Mouse (Mus musculus) adrenal gland (tissue): ENCODE data around the gene Creld2.

Experiments used
- intact Hi-C: fragments of 180-260 bp; cut with DNase I; formaldehyde crosslinking; loops from one replicate; pipeline ENCODE4 v1.15.1; 2025

The Creld2 gene

DNA sequence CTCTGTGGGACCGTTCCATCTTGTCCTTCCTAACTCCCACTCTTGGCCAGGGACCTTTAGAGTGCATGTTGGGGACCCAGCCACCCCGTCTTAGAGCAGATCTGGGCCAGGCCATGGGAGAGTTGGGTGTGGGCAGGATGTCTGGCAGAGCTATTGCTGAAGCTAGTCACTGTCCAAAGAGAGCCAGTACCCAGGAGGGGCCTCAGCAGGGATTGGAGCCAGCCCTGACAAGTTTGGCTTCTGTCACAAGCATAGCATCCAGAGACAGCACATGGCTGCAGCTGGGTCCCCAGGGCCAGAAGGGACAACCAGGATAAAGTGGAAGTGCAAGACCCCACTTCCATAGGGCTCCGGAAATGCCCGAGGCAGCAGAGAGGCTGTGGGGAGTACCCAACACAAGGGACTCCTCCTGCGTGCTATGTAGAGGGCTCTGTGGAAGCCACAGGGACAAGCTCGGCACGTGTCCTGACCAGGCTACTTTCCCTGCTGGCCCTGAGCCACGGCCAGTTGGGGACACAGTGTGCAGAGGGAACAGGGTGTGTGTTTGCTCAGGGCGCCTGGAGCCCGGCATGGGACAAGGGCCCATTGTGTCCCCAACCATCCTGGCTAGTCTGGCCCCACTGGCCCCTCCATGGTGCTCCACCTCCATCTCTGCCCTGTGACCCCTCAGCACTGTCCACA is 30.8 kb downstream of the Creld2 start:
- intact Hi-C loops, result no loop called here

- intact Hi-C loops, result no loop called here
Measured at GRCm38 (mm10) chr15:88851076-88851475, 31.6 kb downstream of the Creld2 start.

- intact Hi-C loops, result no loop called here
Measured at GRCm38 (mm10) chr15:88851507-88852149, 32.2 kb downstream of the Creld2 start.

DNA sequence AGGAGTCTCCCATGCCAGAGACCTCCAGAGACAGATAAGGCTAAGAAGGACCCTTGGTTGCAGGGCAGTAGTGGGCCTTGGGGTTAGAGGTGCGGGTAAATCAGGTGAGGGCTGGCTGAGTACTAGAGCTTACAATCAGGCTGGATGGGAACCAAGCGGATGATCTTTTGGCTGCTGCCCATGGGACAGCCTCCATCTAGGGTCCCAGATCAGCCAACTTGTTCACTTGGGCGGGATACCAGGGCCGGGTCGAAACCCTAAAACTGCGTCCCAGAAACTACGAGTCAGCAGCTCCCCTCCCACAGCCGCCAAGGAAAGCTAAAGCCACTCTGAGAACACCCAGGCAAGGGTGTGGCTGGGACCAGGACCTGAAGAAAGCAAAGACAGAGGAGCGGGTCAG is 33.7 kb downstream of the Creld2 start:
- intact Hi-C loops, result no loop called here

DNA sequence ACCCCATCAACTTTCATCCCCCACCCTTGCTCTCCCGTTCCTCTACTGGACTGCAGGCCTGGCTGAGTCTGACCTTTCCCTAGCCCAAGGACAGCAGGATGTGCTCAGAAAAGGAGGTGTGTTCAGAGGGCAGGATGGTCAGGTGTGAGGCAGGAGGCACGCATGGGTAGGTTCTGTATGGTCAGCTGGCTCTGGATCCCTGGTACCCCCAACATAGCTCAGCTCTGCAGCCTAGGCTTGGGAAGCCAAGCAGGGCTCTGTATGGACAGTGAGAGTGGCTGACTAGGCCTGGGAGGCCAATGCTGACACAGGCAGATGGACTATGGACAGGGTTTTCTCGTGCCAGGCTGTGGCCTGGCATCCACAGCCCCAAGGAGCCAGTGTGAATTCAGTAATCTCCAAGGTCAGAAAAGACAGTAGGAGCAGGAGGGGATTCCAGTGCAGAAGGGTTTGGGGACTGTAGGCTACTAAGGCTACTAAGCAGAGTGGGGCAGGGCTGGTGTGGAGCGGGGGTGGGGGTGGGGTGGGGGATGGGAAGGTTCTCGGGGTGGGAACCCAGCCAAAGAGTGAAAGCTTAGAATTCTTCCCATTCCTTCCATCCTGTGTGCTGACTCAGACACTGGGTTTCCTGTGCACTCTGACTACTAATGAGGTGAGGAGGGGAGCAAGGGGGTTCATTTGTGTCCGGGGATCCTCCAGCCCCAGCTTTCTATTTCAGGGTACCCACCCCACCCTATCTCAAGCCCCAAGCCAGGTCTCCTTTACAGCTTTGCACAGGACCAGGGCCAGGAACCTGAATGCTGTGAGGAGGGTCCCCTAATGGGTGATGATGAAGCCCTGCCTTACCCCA is 34.9 kb downstream of the Creld2 start:
- intact Hi-C loops, result no loop called here

DNA sequence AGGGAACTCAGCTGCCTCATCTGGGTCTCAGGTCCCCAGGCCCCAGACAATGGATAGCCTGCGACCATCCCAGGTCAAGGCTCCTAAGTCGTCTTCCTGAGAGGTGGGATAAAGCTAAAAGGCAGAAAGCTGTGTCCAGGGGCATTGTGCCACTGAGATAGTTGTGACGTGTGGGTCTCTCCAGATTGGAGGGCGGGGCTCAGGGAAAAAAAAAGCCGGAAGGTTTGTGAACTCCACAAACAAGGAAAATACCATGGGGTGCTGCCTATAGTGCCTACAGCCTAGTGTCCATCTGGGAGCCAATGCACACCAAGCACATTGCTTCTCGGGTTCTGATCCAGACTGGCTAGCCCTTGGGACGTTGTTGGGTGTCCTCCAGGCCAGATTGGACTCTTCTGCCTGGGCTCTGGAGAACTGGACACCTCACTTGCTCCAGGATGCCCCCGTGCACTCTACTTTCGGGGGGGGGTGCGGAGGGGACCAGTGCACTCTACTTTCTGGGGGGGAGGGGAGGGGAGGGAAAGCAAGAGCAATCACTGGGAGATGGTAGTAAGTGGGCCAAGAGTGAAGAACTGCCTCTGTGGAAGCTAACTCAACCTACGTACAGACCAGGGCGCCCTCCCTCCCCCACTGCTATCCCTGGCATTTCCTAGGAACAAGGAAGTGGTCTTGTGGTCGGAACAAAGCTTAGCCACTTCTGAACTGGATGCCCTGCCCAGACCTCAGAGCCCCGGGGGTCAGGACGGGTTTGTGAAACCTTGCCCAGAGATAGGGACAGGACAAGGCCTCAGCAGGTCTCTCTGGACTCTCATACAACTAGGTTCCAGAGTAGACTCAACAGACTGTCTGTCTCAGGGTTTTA is 35.8 kb downstream of the Creld2 start:
- intact Hi-C loops, result no loop called here

DNA sequence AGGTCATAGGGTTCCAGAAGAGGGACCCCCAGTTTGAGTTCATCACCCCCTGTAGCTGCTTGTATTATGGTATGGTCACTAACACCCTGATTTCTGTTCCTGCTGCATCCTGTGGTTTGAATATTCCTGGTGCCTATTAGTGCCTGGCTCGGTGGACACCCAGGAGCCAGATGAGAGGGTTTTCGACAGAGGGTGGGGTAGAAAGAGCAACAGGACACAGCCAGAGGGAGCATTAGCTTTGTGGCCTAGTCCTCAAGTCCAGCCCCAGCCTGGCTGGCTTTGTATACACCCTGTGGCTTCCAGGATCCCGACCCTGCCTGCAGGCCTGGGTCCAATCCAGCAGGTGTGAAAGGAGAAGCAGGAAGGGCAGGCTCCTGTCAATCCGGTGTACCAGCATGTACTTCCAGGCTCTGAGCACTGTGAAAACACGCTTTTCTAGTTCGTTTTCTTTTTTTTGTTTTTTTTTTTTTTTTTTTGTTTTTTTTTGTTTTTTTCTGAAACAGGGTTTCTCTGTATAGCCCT is 36.5 kb downstream of the Creld2 start:
- intact Hi-C loops, result no loop called here

DNA sequence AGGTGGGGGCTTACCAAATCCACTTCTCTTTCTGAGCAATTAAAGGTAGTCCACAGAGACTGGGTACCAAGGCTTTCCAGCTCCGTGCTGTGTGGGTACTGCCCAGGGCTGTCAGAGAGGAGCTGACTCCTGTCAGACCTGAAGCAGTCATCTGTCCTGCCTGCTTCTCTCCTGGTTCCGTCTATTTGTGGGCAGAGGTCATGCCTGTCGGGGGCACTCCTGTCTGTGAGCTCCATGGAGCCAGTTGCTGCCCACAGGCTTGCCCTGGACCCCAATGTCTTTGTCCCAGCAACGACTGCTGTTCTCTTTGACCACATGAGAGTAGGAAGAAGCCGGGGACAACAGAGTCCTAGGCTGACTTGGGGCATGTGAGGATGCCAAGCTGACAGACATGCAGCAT is 37.2 kb downstream of the Creld2 start:
- intact Hi-C loops, result no loop called here

DNA sequence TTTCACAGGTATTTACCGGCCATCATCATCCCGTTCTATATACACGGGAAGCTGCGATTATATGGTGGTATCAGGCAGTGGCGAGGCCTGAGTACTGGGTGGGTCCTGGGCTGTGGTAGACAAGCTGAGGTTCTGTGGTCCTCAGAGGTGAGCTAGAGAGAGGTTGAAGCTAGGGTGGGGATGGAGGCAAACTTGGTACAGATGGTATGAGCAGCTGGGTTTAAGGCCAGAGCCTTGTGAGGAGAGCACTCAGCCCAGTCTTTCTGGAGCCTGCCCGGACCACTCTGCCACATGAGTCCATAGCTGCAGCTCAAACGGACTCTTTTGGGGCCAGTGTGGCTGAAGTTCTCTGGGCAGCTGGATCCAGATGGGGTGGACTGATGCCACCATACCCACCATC is 37.9 kb downstream of the Creld2 start:
- intact Hi-C loops, result no loop called here

- intact Hi-C loops, result no loop called here
Measured at GRCm38 (mm10) chr15:88858141-88858541, 38.7 kb downstream of the Creld2 start.

DNA sequence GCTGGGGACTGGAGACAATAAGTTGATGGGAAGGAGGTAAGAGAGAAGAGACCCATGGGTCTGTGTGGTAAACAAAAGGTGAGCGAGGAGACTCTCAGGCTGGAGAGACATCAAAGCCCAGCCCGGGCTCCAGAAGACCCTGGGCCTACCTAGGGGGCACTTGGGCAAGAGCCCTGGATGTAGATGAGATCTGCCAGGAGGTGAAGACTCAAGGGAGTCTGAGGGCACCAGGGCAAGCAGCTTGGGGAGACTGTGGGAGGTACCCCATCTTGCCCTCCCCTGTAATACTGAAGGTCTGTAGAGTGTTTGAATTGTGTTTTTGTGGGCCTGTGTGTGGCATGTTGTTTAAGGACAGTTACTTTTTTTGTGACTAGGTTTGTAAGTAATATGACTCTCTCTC is 39.3 kb downstream of the Creld2 start:
- intact Hi-C loops, result no loop called here

GRCm38 (mm10) chr15:88859206-88859970 is 39.9 kb downstream of the Creld2 start:
- intact Hi-C loops, result no loop called here

- intact Hi-C loops, result no loop called here
Measured at GRCm38 (mm10) chr15:88860781-88861180, 41.3 kb downstream of the Creld2 start.

DNA sequence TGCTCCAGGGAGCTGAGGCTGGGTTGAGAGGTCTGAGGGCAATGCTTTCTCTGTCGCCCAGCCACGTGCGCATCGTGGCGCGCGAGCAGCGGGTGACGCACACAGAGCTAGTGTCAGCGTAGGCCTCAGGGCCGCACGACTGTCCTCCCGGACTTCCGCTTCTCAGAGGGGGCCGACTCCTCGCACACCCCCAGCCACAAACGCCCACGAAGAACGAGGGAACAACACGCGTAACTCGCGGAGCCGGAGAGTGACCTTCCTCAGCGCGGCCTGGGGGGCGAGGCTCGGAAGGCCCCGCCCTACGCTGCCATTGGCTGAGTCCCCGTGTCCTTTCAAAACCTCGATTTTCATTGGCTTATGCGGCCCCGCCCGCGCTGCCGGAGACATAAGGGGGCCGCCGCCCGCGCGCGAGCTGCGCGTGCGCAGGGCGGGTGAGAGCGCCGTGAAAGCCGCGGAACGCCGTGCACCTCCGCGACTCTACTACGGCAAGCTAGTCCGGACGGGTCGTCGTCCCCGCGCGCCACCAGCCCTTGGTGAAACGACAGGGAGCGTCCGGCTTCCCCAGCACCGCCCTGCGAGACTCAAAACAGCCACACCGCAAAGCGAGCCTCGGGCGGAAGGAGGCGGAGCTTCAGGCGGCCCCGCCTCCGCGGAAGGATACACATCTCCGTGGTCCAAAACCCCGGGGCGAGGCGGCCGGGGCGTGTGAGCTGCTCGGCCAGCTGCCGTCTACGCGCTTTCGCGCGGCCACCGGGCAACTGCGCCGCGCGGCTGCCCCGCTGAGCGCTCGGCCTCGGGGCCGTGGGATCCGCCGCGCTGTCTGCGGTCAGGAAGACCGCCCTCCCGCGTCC is 42.6 kb downstream of the Creld2 start, which contains the start of gene Pim3:
Gene Pim3 (plus strand): TSS at position 415 of the 851 bp plus-strand sequence.
- intact Hi-C loops, result no loop called here

GRCm38 (mm10) chr15:88862881-88863694 is 43.6 kb downstream of the Creld2 start:
- intact Hi-C loops, result no loop called here

GRCm38 (mm10) chr15:88863695-88864231 is 44.3 kb downstream of the Creld2 start:
- intact Hi-C loops, result no loop called here

GRCm38 (mm10) chr15:88864270-88865030 is 45.0 kb downstream of the Creld2 start:
- intact Hi-C loops, result no loop called here
